Mouse (Mus musculus) C2C12 (cell line): ENCODE results near the gene Garnl3. TPM values are rescaled to one million over a fixed set of nuclear protein-coding genes. Genes with fewer than 3 reads are reported as not detected.
"Not testable (repeated sequence)": the region's sequence is repeated elsewhere in the genome, so short reads cannot be mapped to it uniquely, and the experiment has no call there.

Experiments
- H3K27me3 ChIP-seq: one replicate; pipeline ENCODE4 v1.6.1; 2011; ENCODE audit not compliant: control insufficient read depth, insufficient read depth, insufficient read length
- H3K36me3 ChIP-seq: one replicate; pipeline ENCODE4 v1.6.1; 2011; ENCODE audit not compliant: control insufficient read depth, insufficient read depth
- H3K4me3 ChIP-seq: one replicate; pipeline ENCODE4 v1.5.1; 2011; ENCODE audit warnings: mild to moderate bottlenecking, control low read depth; ENCODE audit not compliant: poor library complexity, insufficient read depth, severe bottlenecking
- H3K79me2 ChIP-seq: one replicate; pipeline ENCODE4 v1.6.1; 2011; ENCODE audit not compliant: control insufficient read depth, insufficient read depth
- H3K79me3 ChIP-seq: one replicate; pipeline ENCODE4 v1.6.1; 2011; ENCODE audit warnings: low read depth, control low read depth
- H3ac ChIP-seq: one replicate; pipeline ENCODE3; 2011; ENCODE audit warnings: low read depth; ENCODE audit not compliant: control insufficient read depth, insufficient read length
- CEBPB ChIP-seq: IDR thresholded peaks from one replicate; pipeline ENCODE4 v1.6.1; 2011; ENCODE audit warnings: low read depth, mild to moderate bottlenecking, control low read depth, moderate library complexity
- CTCF ChIP-seq: IDR thresholded peaks from one replicate; pipeline ENCODE4 v1.5.1; 2011; ENCODE audit not compliant: control insufficient read depth, insufficient read depth, insufficient read length
- FOSL1 ChIP-seq: IDR thresholded peaks from one replicate; pipeline ENCODE4 v1.8.0; 2011; ENCODE audit warnings: mild to moderate bottlenecking, low read length; ENCODE audit not compliant: poor library complexity, insufficient read depth, severe bottlenecking
- MAX ChIP-seq: IDR thresholded peaks from one replicate; pipeline ENCODE4 v1.6.1; 2011; ENCODE audit warnings: mild to moderate bottlenecking, control low read depth
- MYOD1 ChIP-seq: IDR thresholded peaks from one replicate; pipeline ENCODE4 v1.6.1; 2011; ENCODE audit warnings: low read depth; ENCODE audit not compliant: control insufficient read depth, insufficient read length
- MYOG ChIP-seq: IDR thresholded peaks from one replicate; pipeline ENCODE4 v1.6.1; 2011; ENCODE audit not compliant: control insufficient read depth, insufficient read length; ENCODE audit errors: extremely low read depth
- USF1 ChIP-seq: IDR thresholded peaks from one replicate; pipeline ENCODE4 v1.6.1; 2011; ENCODE audit warnings: low read depth, mild to moderate bottlenecking, control low read depth, moderate library complexity
- polyA plus RNA-seq: library from polyadenylated mRNA; unstranded; fragments of >200 nt; fragmentation: generic; extraction: Trizol; gene quantifications from one replicate; pipeline ENCODE4 v1.2.1, GENCODE M21; 2012; ENCODE audit warnings: missing spikeins

Garnl3 gene
- polyA plus RNA-seq, 1 experiment = 2.6 TPM

GRCm38 (mm10) chr2:33018026-33018425, 113.4 kb downstream of the Garnl3 start:
- peaks cover 8% of the 10 kb centered on the region for H3K27me3 ChIP-seq
- no peak overlapping the region for H3K4me3 ChIP-seq
- no peaks in the 10 kb centered on the region for H3K36me3 ChIP-seq
- H3ac ChIP-seq = no peak overlapping the region
- TF ChIP-seq MYOD1 (no peak), FOSL1 (no peak), USF1 (no peak), CEBPB (no peak), MYOG (no peak), CTCF (no peak), MAX (peak; percentile 97)
- H3K79me3 ChIP-seq = no peaks in the 10 kb centered on the region
- no peaks in the 10 kb centered on the region for H3K79me2 ChIP-seq

- Histone ChIP-seq H3K27me3 (peaks cover 5% of the 10 kb centered on the region), H3K36me3 (no peaks in the 10 kb centered on the region), H3K4me3 (no peak overlapping the region), H3ac (no peak overlapping the region), H3K79me3 (no peaks in the 10 kb centered on the region), H3K79me2 (no peaks in the 10 kb centered on the region)
- TF ChIP-seq USF1 (no peak), FOSL1 (no peak), MYOD1 (no peak)
Measured at GRCm38 (mm10) chr2:33017191-33017590, 114.3 kb downstream of the Garnl3 start.

- TF ChIP-seq MYOD1 = no peak
- TF ChIP-seq MAX = no peak
- no peak for TF ChIP-seq MYOG
- TF ChIP-seq CEBPB = no peak
- no peak for TF ChIP-seq CTCF
- TF ChIP-seq USF1 = no peak
- TF ChIP-seq FOSL1 = no peak
- H3ac ChIP-seq = no peak overlapping the region
Measured at GRCm38 (mm10) chr2:33014877-33015276, 116.6 kb downstream of the Garnl3 start.

GRCm38 (mm10) chr2:33009055-33009454, 122.4 kb downstream of the Garnl3 start:
- H3K79me3 ChIP-seq, H3K79me2 ChIP-seq, H3K36me3 ChIP-seq, H3K4me3 ChIP-seq, H3ac ChIP-seq: not testable (repeated sequence)
- H3K27me3 ChIP-seq = peaks cover 18% of the 10 kb centered on the region

More at GRCm38 (mm10) chr2:33014877-33015276, 116.6 kb downstream of the Garnl3 start:
- Histone ChIP-seq H3K79me2 (no peaks in the 10 kb centered on the region), H3K36me3 (no peaks in the 10 kb centered on the region), H3K4me3 (no peak overlapping the region), H3K79me3 (no peaks in the 10 kb centered on the region), H3K27me3 (peaks cover 14% of the 10 kb centered on the region)

- TF ChIP-seq MAX = no peak
- TF ChIP-seq MYOD1 = no peak
- TF ChIP-seq CTCF = no peak
- no peak for TF ChIP-seq FOSL1
- TF ChIP-seq CEBPB = no peak
- no peak for TF ChIP-seq MYOG
- no peak for TF ChIP-seq USF1
Measured at GRCm38 (mm10) chr2:33005041-33005440, 126.4 kb downstream of the Garnl3 start.

GRCm38 (mm10) chr2:33002144-33002543, 129.3 kb downstream of the Garnl3 start:
- Histone ChIP-seq H3K4me3 (no peak overlapping the region), H3K79me3 (no peaks in the 10 kb centered on the region)
- no peak for TF ChIP-seq FOSL1
- TF ChIP-seq MAX = no peak
- no peak for TF ChIP-seq MYOD1
- TF ChIP-seq CTCF = no peak
- no peak for TF ChIP-seq USF1
- TF ChIP-seq CEBPB = no peak
- no peak for TF ChIP-seq MYOG

More at GRCm38 (mm10) chr2:33005041-33005440, 126.4 kb downstream of the Garnl3 start:
- no peaks in the 10 kb centered on the region for H3K79me3 ChIP-seq
- no peaks in the 10 kb centered on the region for H3K79me2 ChIP-seq
- peaks cover 18% of the 10 kb centered on the region for H3K27me3 ChIP-seq
- no peaks in the 10 kb centered on the region for H3K36me3 ChIP-seq
- H3ac ChIP-seq = no peak overlapping the region
- H3K4me3 ChIP-seq = no peak overlapping the region

GRCm38 (mm10) chr2:32999752-33000151, 131.7 kb downstream of the Garnl3 start:
- Histone ChIP-seq H3K4me3 (no peak overlapping the region), H3K79me2 (no peaks in the 10 kb centered on the region), H3K79me3 (no peaks in the 10 kb centered on the region), H3ac (no peak overlapping the region), H3K27me3 (peaks cover 14% of the 10 kb centered on the region), H3K36me3 (no peaks in the 10 kb centered on the region)
- TF ChIP-seq MAX (no peak), CTCF (no peak), CEBPB (no peak), FOSL1 (no peak)

More at GRCm38 (mm10) chr2:33002144-33002543, 129.3 kb downstream of the Garnl3 start:
- no peaks in the 10 kb centered on the region for H3K36me3 ChIP-seq
- H3K79me2 ChIP-seq = no peaks in the 10 kb centered on the region
- H3ac ChIP-seq = no peak overlapping the region
- H3K27me3 ChIP-seq = peaks cover 16% of the 10 kb centered on the region
